Mouse (Mus musculus) cerebellum, adult 2 months (tissue): ENCODE measurements around the gene Col17a1. TPM values are rescaled to one million over a fixed set of nuclear protein-coding genes. Genes with fewer than 3 reads are reported as not detected.

Experiments
- DNase-seq, 2 experiments: peaks; one replicate each; pipeline ENCODE4 v3.0.0; 2021
- H3K27ac ChIP-seq: fragments of 200-500 bp; 2 replicates; pipeline ENCODE4 v1.5.1; 2012; ENCODE audit warnings: low read length, control low read depth, inconsistent platforms; ENCODE audit not compliant: insufficient read depth
- H3K27me3 ChIP-seq: fragments of 200-500 bp; 2 replicates; pipeline ENCODE4 v1.6.1; 2012; ENCODE audit warnings: inconsistent platforms, mild to moderate bottlenecking, low read length, moderate library complexity; ENCODE audit not compliant: control insufficient read depth, insufficient read depth
- H3K4me1 ChIP-seq: fragments of 200-500 bp; 2 replicates; pipeline ENCODE4 v1.6.1; 2011; ENCODE audit warnings: low read length; ENCODE audit not compliant: control insufficient read depth, insufficient read depth
- H3K4me3 ChIP-seq: fragments of 200-500 bp; replicated peaks from 2 replicates; pipeline ENCODE3; 2011; ENCODE audit warnings: mild to moderate bottlenecking, low read depth, low read length, control low read depth; ENCODE audit not compliant: insufficient read depth
- CTCF ChIP-seq: fragments of 200-500 bp; IDR thresholded peaks from 2 replicates; pipeline ENCODE4 v1.5.1; 2011; ENCODE audit warnings: low read depth, mild to moderate bottlenecking, control low read depth, low read length, moderate library complexity, borderline replicate concordance; ENCODE audit not compliant: insufficient read depth
- POLR2A ChIP-seq: fragments of 200-500 bp; IDR thresholded peaks from 2 replicates; pipeline ENCODE4 v1.6.1; 2011; ENCODE audit warnings: low read length, control low read depth, borderline replicate concordance; ENCODE audit not compliant: insufficient read depth
- WGBS: fragments of 180-500 bp; shearing (Covaris S2); methylation state at CpG from one replicate; pipeline ENCODE4 v1.1.7; 2018; 5-methylcytosine and 5-hydroxymethylcytosine counted together
- polyA plus RNA-seq: library from polyadenylated mRNA; depleted of rRNA; stranded (reverse); fragments of >200 nt; gene quantifications from 2 replicates; pipeline ENCODE4 v1.2.3, GENCODE M21; 2012; rRNA removed

Col17a1 gene
- polyA plus RNA-seq: 3.6 and 4.1 TPM in 2 replicates

GRCm38 (mm10) chr19:47691994-47692393, at the start of gene Col17a1:
TSS of gene Col17a1 (minus strand) at chr19:47692094.
- no peak for TF ChIP-seq POLR2A
- TF ChIP-seq CTCF: no peak
- 80% methylated on average over 6 of the region's 6 CpGs for WGBS

GRCm38 (mm10) chr19:47731931-47732330, 40.0 kb upstream of the Col17a1 start:
- no peaks in the 10 kb centered on the region for H3K27me3 ChIP-seq
- DNase-seq: peak in 1 of 2 experiments; percentile 67
- peak overlapping the region; percentile 99 for H3K4me3 ChIP-seq
- no peaks in the 10 kb centered on the region for H3K4me1 ChIP-seq
- TF ChIP-seq POLR2A: no peak
- TF ChIP-seq CTCF: no peak
- WGBS: 5% methylated on average over 15 of the region's 15 CpGs
- H3K27ac ChIP-seq: peak overlapping the region; percentile 81

More at GRCm38 (mm10) chr19:47691994-47692393, at the start of gene Col17a1:
- no peak for DNase-seq
- Histone ChIP-seq H3K4me3 (no peak within 1 kb of the TSS), H3K27ac (no peak within 1 kb of the TSS), H3K4me1 (no peaks in the 10 kb centered on the region), H3K27me3 (no peaks in the 10 kb centered on the region)

- Histone ChIP-seq H3K4me1 (no peaks in the 10 kb centered on the region), H3K27me3 (no peaks in the 10 kb centered on the region), H3K4me3 (peak within 1 kb of the TSS; percentile 99), H3K27ac (peak within 1 kb of the TSS; percentile 81)
- whole genome bisulfite sequencing: 1% methylated on average over 65 of the region's 72 CpGs
- DNase-seq: peak; percentile 99 to 100
- TF ChIP-seq CTCF (peak; percentile 22; the same call in 1 of the 2 replicates), POLR2A (peak; percentile 92)
Measured at GRCm38 (mm10) chr19:47731071-47731881, 39.4 kb upstream of the Col17a1 start, which contains the start of gene Sfr1. TSS of gene Sfr1 (plus strand) at chr19:47731682.

GRCm38 (mm10) chr19:47730691-47731070, 38.8 kb upstream of the Col17a1 start:
- DNase-seq: peak in 1 of 2 experiments; percentile 43
- 0% methylated on average over 12 of the region's 12 CpGs for WGBS
- Histone ChIP-seq H3K4me1 (no peaks in the 10 kb centered on the region), H3K27ac (peak overlapping the region; percentile 75), H3K27me3 (no peaks in the 10 kb centered on the region), H3K4me3 (peak overlapping the region; percentile 95)
- no peak for TF ChIP-seq CTCF

- H3K27me3 ChIP-seq: no peaks in the 10 kb centered on the region
- TF ChIP-seq CTCF (no peak), POLR2A (no peak)
- no peak overlapping the region for H3K4me3 ChIP-seq
- no peaks in the 10 kb centered on the region for H3K4me1 ChIP-seq
- H3K27ac ChIP-seq: no peak overlapping the region
- 25% methylated on average over 7 of the region's 7 CpGs for WGBS
- DNase-seq: no peak
Measured at GRCm38 (mm10) chr19:47725643-47726140, 33.8 kb upstream of the Col17a1 start.

DNA sequence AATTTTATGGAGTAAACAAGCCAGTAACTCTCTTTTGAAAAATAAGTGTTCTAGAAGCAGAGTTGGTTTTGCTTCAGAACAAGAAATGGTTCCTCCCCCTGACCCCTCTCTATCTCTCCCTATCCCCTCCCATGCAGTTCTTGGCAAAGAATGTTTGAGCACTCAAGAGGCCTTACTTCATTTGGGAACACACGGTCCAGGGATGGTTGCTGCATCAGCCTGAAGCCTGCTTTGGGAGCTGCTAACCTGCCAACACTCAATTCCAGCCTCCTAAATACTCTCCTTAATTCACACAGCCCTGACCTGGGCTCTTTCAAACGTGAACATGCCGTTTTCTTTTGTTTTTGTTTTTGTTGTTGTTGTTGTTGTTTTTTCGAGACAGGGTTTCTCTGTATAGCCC, 33.0 kb upstream of the Col17a1 start:
- WGBS: 78% methylated on average over 4 of the region's 4 CpGs
- no peak for TF ChIP-seq POLR2A

DNA sequence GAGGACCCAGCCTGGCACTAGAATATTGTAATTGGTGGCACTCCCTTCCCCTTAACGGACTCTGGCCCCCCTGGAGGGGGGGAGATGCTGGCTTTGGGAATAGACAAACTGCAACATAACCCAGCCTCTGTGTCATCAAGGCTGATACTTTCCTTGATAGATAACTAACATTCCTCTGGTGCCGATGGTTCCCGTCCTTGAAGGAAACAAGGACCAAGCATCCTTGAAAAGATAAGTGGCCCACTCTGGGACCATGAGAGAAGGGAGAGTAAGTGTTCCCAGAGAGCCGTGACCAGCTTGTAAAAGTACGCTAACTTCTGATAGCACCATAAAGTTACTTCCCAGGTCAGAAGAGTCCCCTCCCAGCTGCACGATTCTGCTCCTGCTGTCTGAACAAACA, 30.6 kb upstream of the Col17a1 start:
- WGBS: 74% methylated on average over 6 of the region's 6 CpGs
- TF ChIP-seq POLR2A (no peak), CTCF (no peak)
- no peak for DNase-seq
- H3K27me3 ChIP-seq: no peaks in the 10 kb centered on the region
- no peak overlapping the region for H3K4me3 ChIP-seq
- no peaks in the 10 kb centered on the region for H3K4me1 ChIP-seq
- H3K27ac ChIP-seq: no peak overlapping the region

More for the DNA sequence above, 33.0 kb upstream of the Col17a1 start:
- no peaks in the 10 kb centered on the region for H3K27me3 ChIP-seq
- H3K4me3 ChIP-seq: no peak overlapping the region
- no peak for DNase-seq
- no peak overlapping the region for H3K27ac ChIP-seq
- no peaks in the 10 kb centered on the region for H3K4me1 ChIP-seq

GRCm38 (mm10) chr19:47719147-47719546, 27.3 kb upstream of the Col17a1 start:
- 87% methylated on average over 3 of the region's 3 CpGs for WGBS
- TF ChIP-seq POLR2A (no peak), CTCF (no peak)
- no peak for DNase-seq
- Histone ChIP-seq H3K4me1 (no peaks in the 10 kb centered on the region), H3K27ac (no peak overlapping the region), H3K27me3 (no peaks in the 10 kb centered on the region), H3K4me3 (no peak overlapping the region)
